Mouse (Mus musculus) c-Kit-negative CD71-positive TER-119-positive erythroid progenitor cells, embryonic 14.5 days (primary cell): ENCODE results near the gene Dpp3.
"Not testable (repeated sequence)": the region's sequence is repeated elsewhere in the genome, so short reads cannot be mapped to it uniquely, and the experiment has no call there.

ENCODE experiments used
- DNase-seq: peaks from one replicate; pipeline ENCODE4 v3.0.0-alpha.2; 2013; ENCODE audit warnings: low read depth, low spot score

Gene Dpp3

DNA sequence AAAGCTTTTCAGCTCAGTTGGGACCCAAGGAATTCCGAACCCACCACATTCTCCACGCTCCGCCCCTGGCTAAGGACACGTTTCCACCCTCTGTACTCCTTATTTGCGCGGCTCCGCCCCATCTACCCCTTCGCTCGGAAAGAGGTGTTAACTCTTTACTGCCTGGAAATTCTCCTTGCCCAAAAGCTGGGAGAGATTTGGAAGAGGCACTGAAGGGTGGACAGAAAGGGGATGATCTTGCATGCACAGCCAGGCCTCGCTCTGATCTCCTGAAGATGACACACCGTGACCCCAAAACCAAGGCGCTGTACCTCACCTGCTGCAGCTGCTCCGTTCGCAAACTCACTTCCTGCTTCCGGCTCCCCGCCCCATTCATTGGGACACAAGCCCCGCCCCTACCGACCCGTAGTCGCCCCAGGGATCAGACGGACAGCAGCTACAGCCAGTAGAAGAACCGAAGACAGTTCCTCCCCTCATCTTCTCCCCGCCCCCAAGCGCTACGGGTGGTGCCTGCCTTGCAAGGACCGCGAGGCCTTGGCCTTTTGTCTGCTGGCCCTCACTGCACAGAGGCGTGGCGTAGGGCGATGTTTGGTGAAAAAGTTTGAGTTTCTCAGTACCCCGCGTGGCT is at the start of gene Dpp3:
Dpp3 (minus strand) TSS at position 384 of the 628 bp plus-strand sequence.
- peak; percentile 93 for DNase-seq

DNA sequence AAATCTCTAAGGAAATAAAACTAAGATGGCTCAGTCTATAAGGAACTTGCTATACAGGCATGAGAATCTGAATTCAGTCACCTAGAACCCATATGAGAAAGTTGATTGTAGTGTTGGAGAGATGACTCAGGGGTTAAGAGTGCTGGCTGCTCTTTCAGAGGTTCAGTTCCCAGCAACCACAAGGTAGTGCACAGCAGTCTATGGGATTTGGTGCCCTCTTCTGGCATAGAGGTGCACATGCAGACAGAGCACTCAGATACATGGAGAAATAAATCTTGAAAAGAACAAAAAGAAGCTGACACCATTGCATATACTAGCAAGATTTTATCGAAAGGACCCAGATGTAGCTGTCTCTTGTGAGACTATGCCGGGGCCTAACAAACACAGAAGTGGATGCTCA is 40.1 kb upstream of the Dpp3 start:
- DNase-seq: peak; percentile 17

DNA sequence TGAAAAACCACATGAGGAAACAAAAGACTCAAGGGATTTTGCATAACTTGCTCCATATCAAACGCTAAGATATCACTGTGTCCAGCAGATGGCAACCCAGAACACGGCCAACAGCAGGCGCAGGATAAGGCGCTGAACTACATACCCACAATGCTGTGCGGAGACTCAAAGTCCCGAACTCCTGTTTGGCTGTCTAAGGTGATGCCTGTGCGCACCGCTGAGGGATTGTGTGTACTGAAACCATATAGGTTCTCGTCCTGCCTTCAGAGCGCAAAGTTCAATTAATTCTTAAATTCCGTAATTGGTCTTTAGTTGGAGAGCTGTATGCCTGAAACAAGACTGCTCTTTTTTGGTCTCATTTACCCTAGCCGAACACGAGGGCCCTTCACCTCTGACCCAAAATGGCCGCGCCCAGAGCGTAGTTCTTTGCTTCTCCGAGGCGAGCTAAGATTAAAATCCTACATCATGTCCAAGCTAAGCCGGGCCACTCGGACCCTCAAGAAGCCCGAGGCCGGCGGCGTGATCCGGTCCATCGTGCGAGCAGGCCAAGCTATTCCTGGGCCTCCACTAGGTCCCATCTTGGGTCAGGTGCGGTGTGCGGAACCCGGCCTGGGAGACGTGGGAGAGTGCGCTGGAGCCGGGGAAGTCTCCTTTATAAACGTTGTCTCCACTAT is 34.0 kb upstream of the Dpp3 start, which contains the start of gene Mrpl11:
Mrpl11 (plus strand) TSS at position 220 of the 674 bp plus-strand sequence.
- DNase-seq: peak; percentile 87

DNA sequence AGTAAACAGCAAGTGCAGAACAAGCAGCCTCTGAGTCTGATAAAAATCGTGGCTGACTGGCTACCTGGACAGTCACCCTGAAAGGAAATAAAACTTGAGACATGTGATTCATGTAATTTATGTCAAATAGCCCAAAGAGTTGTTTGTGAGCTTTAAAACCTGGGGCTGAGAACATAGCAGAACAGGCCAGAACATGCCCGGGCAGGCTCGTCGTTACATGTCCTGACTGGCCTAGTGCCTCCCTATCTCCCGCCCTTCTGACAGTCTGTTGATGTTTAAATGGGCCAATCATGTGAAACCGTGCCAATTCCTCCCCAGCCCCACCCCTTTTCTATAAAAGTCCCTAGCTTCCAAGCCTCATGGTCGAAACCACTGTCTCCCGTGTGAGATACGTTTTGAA is 20.6 kb upstream of the Dpp3 start:
- not testable (repeated sequence) for DNase-seq

DNA sequence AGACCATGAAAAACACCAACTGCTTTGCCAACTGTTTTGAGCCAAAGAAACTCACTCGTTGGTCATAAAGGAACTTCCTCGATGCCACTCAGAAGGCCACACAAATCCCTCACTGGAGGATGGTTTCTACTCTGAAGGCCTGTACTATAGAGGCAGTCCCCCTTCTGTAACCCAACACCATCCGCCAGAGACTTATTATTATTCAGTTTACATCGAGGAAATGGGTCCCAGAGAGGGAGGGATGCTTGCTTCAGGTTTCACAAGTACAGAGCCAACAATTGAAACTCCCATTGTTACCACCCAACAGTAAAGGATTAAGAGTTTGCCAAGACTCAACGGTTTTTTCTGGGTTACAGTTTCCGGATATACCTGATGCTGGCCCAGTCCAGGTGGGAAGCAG is 17.5 kb upstream of the Dpp3 start:
- no peak for DNase-seq

DNA sequence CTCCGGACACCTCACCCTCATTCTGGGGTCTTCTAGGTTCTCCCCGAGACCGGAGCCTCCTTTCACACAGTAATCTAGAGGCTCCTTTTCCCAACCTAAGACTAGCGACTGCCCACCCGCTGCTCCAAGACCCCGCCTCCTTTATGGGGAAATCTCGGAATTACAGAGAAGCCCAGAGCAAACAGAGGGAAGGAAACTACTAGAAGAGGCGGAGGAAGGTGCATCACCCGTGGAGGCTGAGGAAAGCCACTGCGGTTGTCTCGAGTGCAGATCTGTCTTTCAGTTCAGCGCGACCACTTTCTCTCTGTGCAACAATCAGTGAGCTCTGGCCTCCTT is 15.1 kb upstream of the Dpp3 start:
- no peak for DNase-seq

DNA sequence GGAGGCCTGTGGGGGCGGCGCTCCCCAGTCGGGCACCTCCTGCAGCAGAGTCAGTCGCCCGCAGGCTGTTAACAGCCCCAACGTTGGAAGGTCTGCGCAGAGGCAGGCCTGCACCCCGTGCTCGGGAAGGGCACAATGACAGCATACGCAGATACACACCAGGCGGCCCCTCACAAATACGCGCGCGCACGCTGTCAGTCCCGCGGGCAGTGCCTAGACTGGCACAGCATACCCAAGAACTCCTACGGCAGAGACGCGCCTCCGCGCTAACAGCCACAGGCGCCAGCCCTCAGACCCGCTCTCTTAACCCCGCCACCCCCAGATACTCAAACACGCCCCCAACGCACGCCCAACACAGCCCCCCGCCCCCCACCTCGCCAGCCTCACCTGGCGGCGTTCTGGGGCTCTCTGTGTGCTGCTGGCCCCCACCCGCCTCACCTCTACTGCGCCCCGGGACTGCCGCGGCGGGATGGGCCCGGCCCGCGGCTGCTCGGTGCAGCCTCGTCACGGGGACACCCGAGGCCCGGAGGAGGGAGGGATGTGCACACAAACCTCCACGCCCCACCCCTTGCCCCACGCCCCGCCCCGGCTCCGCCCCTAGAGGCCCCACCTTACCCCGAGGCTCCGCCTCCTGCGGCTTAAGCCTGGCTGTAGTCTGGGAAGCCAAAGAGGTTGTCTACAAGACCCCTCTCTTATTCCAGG is 14.6 kb upstream of the Dpp3 start, which contains the start of gene Peli3:
Peli3 (minus strand) TSS at position 577 of the 702 bp plus-strand sequence.
- DNase-seq: peak; percentile 36

DNA sequence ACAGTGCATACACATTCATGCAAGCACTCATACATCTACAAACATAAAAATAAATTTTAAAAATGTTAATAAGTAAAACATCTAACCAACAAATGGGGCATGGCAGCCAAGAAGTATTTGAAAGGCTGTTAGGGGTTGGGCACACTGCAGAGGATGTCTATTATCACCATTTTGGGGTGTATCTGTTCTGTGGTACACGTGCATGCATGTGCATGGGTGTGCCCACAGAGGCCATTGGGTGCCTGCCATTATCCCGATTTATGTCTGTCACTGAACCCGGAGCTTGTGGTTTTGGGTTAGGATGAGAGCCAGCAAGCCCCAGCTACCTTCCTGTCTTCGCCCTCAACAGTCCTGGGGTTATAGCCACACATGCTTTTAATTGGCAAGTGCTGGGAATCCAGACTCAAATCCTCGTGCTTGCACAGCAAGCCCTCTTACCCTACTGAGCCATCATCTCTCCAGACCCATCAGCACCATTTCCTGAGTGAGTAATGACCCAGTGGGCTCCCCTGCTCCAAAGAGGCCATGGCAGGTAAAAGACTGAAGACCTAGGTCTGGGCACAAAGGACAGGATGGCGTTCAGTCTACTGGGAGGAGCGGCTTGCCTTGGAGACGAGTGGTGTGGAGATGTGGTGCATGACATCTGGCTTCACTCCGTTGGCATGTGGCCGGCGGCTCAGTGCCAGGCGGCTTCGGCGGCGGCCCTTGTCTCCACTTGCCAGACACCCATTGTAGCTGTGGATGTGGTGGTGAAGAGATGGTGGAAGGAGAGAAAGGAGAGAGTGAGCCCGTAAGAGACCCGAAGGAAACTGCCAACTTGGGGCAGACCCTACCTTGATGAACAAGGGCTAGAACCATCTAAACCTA is 9.6 kb upstream of the Dpp3 start:
- DNase-seq: no peak

DNA sequence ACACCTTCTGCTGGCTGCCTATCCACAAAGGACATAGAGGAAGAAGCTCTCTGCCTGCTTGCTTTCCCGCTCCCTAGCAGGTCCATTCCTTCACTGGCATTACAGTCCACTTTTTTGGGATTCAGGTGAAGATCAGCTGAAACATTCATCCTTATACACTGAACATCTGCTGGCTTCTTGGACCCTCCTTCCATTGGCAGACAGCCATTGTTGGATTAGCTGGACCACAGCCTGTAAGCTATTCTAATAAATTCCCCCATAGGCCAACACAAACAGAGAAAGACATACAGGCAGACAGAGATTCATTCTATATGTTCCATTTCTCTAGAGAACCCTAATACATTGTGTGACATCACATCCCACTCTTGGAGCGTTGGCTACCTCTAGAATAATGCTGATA is 8.8 kb upstream of the Dpp3 start:
- no peak for DNase-seq

DNA sequence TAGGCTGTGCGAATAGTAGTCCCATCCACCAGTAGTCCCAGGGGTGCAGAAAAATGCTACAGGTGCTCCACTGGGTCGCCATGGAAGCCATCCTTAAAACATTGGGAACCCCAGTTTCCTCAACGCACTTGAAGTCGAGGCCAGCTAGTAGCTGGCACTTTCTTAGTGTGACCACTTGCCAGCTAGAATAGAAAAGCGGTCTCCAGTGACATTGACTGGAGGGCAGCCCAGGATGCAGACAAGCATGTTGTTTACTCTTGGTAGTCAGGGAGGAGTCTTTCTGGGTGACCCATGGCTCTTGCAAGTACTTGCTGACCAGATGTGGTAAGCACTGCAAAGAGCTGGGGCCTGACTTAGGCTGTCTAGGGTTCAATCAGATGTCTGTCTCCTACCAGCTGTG is 694 bp upstream of the Dpp3 start:
- no peak for DNase-seq

DNA sequence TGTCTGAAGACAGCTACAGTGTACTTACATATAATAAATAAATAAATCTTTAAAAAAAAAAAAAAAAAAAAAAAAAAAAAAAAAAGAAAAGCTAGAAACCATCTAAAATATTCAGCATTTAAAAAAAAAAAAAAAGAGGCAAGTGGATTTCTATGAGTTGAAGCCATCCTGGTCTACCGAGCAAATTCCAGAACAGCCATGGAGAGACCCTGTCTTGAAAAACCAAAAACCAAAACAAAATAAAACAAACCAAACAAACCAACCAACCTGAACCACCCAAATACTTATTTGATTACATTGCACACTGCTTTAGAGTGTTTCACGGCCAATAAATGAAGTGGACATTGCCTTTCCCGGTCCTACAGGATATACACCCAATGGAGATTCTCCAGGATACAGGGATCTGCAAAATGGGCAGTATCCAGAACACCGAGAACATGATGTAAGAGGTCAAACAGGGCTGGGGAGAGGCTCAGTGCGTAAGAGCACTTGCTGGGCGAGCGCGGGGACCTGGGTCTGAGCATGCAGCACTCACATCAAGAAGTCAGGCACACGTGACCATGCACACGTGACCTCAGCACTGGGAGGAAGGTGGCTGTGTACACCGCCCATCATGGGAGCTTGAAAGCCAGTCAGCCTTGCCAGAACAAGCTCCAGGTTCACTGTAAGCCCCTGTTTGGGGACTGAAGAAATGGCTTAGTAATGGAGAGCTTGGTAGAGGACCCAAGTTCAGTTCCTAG is 2.8 kb downstream of the Dpp3 start:
- no peak for DNase-seq

DNA sequence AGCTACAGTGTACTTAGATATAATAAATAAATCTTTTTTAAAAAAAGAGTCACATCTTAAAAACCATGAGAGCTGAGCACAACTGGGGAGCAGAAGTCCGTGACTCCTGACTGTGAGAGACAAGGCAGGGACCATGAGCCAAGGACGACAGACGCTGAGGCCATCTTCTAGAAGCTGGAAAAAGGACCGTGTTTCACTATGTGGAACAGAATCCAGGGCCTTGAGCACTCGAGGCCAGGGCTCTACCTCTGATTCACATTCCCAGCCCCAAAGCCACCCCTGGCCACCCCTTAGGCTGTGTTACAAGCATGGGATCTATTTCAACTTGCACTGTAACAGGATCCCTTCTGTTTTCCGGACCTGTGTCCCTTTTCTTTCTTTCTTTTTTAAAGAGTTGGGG is 8.4 kb downstream of the Dpp3 start:
- no peak for DNase-seq

DNA sequence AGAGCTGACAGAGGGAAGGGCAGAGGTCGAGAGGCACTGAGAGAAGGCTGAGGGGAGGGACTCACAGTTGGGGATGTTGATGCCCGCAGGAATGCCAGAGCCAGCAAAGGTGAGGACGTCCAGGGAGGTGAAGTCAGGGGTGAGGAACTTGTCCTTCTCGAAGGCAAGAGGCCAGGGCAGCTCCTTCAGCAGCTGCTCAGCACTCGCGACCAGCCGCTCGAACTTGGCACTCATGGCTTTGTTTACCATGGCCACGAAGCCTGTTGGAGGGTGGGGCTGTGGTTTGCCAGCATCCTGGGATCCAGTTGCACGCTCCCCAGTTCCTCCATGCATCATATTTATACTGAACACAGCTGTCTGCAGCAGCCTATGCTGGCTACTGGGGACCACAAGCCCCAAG is 11.3 kb downstream of the Dpp3 start:
- no peak for DNase-seq

DNA sequence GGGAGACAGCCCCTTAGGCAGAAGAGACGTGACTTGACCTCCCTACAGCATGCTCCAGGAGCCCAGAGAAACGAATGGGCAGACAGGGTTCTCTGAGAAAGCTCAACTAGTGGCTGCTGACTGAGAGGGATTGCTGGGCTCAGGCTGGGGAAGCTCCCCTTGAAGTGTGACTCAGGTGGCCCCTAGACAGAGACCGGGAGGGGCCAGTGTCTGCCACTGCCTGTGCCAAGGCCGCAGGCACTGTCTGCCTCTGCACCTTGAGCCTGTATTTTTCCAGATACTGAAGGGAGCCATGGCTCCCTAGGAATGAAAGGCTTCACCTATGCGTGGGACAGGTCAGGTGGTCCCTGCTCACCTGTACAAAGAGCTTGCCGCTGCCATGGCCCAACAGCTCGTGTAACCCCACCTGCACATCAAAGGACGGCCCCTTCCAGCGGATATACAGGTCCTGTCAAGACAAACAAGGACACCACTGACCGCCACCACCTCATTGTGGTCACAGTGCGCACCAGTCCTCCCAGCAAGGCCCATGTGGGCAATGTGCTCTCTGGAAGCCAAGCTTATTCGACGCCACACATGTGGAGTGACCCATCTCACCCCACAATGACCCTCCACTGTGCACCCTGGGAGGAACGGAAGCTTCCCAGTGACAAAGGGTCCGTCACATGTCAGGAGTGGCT is 12.0 kb downstream of the Dpp3 start:
- no peak for DNase-seq

DNA sequence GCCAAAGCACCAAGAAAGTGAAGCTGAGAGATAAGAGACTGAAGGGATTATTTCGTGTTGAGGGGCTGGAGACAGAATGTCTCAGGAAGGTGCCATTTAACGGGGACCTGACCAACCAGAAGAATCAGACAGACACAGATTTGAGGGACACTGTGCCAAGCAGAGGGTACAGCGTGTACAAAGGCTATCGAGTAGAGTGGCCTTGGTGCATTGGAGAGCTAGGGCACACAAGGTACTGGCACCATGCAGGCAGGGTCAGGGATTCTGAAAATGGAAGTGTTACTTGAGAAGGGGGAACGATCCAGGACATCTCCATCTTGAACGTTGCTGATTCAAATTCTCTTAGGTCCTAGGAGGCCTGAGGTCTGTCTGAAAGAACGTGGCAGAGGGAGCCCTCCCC is 18.7 kb downstream of the Dpp3 start:
- DNase-seq: no peak

DNA sequence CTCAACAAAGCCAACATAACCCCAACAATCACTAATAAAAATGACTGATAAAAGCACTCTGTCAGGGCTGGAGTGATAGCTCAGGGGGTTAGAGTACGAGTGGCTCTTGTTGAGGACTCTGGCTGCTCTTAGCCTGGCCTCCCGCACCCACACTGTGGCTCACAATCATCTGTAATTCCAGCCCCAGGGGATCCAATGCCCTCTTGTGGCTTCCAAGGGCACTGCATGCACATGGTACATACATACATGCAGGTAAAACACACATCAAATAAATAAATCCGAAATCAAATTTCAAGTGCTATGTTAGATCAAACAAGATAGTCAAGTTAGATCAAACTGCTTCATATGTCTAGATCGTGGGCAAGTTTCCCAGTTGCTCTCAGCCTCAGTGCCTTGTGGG is 20.0 kb downstream of the Dpp3 start:
- peak; percentile 54 for DNase-seq

DNA sequence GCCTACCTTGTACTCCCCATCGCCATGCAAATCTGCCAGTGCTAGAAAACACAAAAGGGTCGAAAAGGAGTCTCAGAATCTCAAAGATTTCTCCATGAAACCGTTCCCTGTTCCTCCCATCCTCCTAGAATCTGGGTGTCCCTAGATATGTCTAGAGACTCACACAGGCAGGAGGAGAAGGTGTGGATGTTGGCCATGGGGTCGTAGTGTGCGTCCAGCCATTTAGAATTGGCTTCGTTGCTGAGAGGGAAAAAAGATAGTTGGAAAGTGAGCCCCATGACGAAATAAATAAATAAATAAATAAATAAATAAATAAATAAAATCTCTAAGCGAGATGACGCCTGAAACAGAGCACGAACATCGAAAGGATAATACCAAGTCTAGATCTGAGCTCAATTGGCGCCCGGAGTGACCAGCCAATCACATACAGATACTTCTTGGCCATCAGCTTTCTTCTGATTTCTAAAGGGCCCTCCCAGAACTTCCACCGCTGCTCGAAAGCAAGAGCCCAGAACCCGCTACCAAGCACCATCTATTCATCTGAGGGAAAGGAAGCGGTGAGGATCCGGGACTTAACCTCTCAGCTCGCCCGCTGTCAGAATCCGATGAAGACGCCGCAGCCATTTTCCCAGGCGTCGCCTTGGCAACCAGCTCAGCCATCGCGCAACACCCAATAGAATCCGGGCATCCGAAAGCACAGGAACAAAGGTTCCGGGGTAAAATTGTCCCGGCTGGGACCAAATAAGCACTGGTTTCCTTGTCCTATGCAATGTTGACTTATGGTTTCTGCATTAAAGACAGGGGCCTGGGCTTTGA is 21.9 kb downstream of the Dpp3 start, which contains the start of gene Bbs1:
Bbs1 (minus strand) TSS at position 650 of the 816 bp plus-strand sequence.
- peak; percentile 72 for DNase-seq

DNA sequence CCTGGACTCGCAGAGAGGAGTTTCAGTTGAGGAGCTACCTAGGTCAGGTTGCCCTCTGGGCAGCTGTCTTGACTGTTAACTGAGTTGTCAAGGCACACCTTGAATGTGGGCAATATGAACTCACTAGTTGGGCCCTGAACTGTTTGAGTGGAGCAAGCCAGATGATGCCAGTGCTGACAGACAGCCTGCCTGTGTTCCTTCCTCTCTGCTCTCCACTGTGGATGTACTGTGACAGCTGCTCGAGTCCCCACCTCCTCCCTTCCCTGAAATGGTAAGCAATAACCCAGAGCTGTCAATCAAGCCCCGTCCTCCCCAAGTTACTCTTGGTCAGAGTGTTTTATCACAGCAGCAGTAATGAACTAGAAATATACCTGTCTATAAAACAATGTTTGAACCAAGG is 28.2 kb downstream of the Dpp3 start:
- DNase-seq: no peak

DNA sequence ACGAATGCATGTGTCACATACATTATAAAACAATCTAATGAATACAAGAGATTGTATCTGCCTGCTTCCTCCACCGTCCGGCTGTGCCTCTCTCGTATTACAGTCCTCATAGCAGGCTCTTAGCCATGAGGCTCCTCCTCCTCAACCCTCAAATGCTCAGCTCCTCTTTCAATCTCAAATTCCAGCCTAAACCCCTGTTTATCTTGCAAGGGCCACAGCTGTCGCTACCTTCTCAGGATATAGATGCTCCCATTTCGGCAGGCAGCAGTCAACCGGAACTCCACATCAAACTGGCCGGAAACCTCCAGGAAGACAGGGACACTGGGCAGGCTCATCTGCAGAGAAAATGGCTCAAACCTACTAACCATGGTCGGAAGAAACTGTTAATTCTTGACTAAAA is 29.1 kb downstream of the Dpp3 start:
- DNase-seq: no peak
